Mouse (Mus musculus) MEL (cell line): ENCODE measurements around the gene Zdhhc6. TPM values are rescaled to one million over a fixed set of nuclear protein-coding genes. Genes with fewer than 3 reads are reported as not detected.

ENCODE experiments used
- DNase-seq: peaks from one replicate; pipeline ENCODE4 v3.0.0; 2011; ENCODE audit warnings: low read depth, low spot score
- H3K27ac ChIP-seq: 2 replicates; pipeline ENCODE4 v1.5.1; 2012; ENCODE audit warnings: low read depth, mild to moderate bottlenecking, control low read depth, low read length, moderate library complexity; ENCODE audit not compliant: control insufficient read depth
- H3K27me3 ChIP-seq, 2 experiments: fragments of 150-350 bp in 1 of 2; sonication (generic) in 1 of 2; 2 replicates each; pipeline ENCODE4 v1.6.1; 2012; ENCODE audit warnings: low read length in 2 of 2, mild to moderate bottlenecking in 2 of 2, improper control_type of control experiment in 1 of 2, moderate library complexity in 1 of 2; ENCODE audit not compliant: insufficient read depth in 2 of 2, control insufficient read depth in 1 of 2
- H3K36me3 ChIP-seq, 2 experiments: 2 replicates each; pipeline ENCODE4 v1.6.1; 2012 to 2014; ENCODE audit warnings: low read length in 2 of 2, improper control_type of control experiment in 1 of 2, inconsistent platforms in 1 of 2, mild to moderate bottlenecking in 1 of 2; ENCODE audit not compliant: insufficient read depth in 2 of 2, control insufficient read depth in 1 of 2
- H3K4me1 ChIP-seq, 2 experiments: fragments of 150-350 bp in 1 of 2; sonication (generic) in 1 of 2; 2 replicates each; pipeline ENCODE4 v1.6.1; 2012; ENCODE audit warnings: low read length in 2 of 2, improper control_type of control experiment in 1 of 2, mild to moderate bottlenecking in 1 of 2; ENCODE audit not compliant: insufficient read depth in 2 of 2, control insufficient read depth in 1 of 2
- H3K4me3 ChIP-seq, 2 experiments: fragments of 150-350 bp in 1 of 2; sonication (generic) in 1 of 2; 2 replicates each; pipeline ENCODE4 v1.5.1; 2012; ENCODE audit warnings: low read depth in 2 of 2, low read length in 2 of 2, mild to moderate bottlenecking in 2 of 2, moderate library complexity in 2 of 2, control low read depth in 1 of 2, improper control_type of control experiment in 1 of 2; ENCODE audit not compliant: control insufficient read depth in 1 of 2, insufficient read depth in 1 of 2
- H3K79me2 ChIP-seq: 2 replicates; pipeline ENCODE4 v1.6.1; 2012; ENCODE audit warnings: mild to moderate bottlenecking, low read length, moderate library complexity; ENCODE audit not compliant: control insufficient read depth, poor library complexity, insufficient read depth
- H3K9ac ChIP-seq: 2 replicates; pipeline ENCODE4 v1.6.1; 2012; ENCODE audit warnings: low read depth, mild to moderate bottlenecking, control low read depth, low read length, moderate library complexity; ENCODE audit not compliant: control insufficient read depth, poor library complexity, severe bottlenecking
- H3K9me3 ChIP-seq: fragments of 150-350 bp; sonication (generic); replicated peaks from 2 replicates; pipeline ENCODE4 v1.6.1; 2012; ENCODE audit warnings: mild to moderate bottlenecking, low read length, improper control_type of control experiment, moderate library complexity; ENCODE audit not compliant: insufficient read depth
- CHD1 ChIP-seq: IDR thresholded peaks from 2 replicates; pipeline ENCODE4 v1.6.1; 2012; ENCODE audit warnings: low read depth, mild to moderate bottlenecking, inconsistent platforms, low read length, improper control_type of control experiment
- E2F4 ChIP-seq: IDR thresholded peaks from 2 replicates; pipeline ENCODE4 v1.6.1; 2011; ENCODE audit warnings: low read depth, low read length, improper control_type of control experiment, borderline replicate concordance
- GATA1 ChIP-seq: IDR thresholded peaks from 2 replicates; pipeline ENCODE4 v1.6.1; 2011; ENCODE audit warnings: low read depth, low read length, improper control_type of control experiment
- HCFC1 ChIP-seq: IDR thresholded peaks from 2 replicates; pipeline ENCODE4 v1.6.1; 2012; ENCODE audit warnings: low read depth, mild to moderate bottlenecking, inconsistent platforms, low read length, improper control_type of control experiment, moderate library complexity
- JUND ChIP-seq: IDR thresholded peaks from 2 replicates; pipeline ENCODE4 v1.6.1; 2011; ENCODE audit warnings: low read depth, mild to moderate bottlenecking, improper control_type of control experiment, low read length
- KAT2A ChIP-seq: conservative IDR thresholded peaks from 2 replicates; pipeline ENCODE4 v1.6.1; 2012; ENCODE audit warnings: low read depth, low read length, improper control_type of control experiment, inconsistent platforms
- MAFK ChIP-seq: IDR thresholded peaks from 2 replicates; pipeline ENCODE4 v1.6.1; 2011; ENCODE audit warnings: low read depth, mild to moderate bottlenecking, low read length, improper control_type of control experiment, borderline replicate concordance
- MEF2A ChIP-seq: IDR thresholded peaks from 2 replicates; pipeline ENCODE4 v1.6.1; 2014; ENCODE audit warnings: low read depth, mild to moderate bottlenecking, inconsistent platforms, low read length, improper control_type of control experiment; ENCODE audit not compliant: poor library complexity, insufficient replicate concordance, severe bottlenecking; ENCODE audit errors: extremely low read depth
- MYC ChIP-seq: IDR thresholded peaks from 2 replicates; pipeline ENCODE4 v1.6.1; 2011; ENCODE audit warnings: low read depth, mild to moderate bottlenecking, low read length, improper control_type of control experiment, moderate library complexity
- NELFE ChIP-seq: IDR thresholded peaks from 2 replicates; pipeline ENCODE4 v1.6.1; 2011; ENCODE audit warnings: low read depth, low read length, improper control_type of control experiment
- POLR2A ChIP-seq, 2 experiments: IDR thresholded peaks; 2 replicates each; pipeline ENCODE4 v1.6.1; 2011 to 2012; ENCODE audit warnings: low read length in 2 of 2, mild to moderate bottlenecking in 2 of 2, control low read depth in 1 of 2, improper control_type of control experiment in 1 of 2, low read depth in 1 of 2, moderate library complexity in 1 of 2; ENCODE audit not compliant: control insufficient read depth in 1 of 2, insufficient read depth in 1 of 2, poor library complexity in 1 of 2
- RAD21 ChIP-seq: IDR thresholded peaks from 2 replicates; pipeline ENCODE4 v1.6.1; 2011; ENCODE audit warnings: mild to moderate bottlenecking, low read depth, low read length, improper control_type of control experiment
- TCF12 ChIP-seq: IDR thresholded peaks from 2 replicates; pipeline ENCODE4 v1.6.1; 2014; ENCODE audit warnings: low read depth, mild to moderate bottlenecking, inconsistent platforms, low read length, improper control_type of control experiment, moderate library complexity
- UBTF ChIP-seq: IDR thresholded peaks from 2 replicates; pipeline ENCODE4 v1.6.1; 2012; ENCODE audit warnings: low read depth, mild to moderate bottlenecking, inconsistent platforms, low read length, improper control_type of control experiment, moderate library complexity, borderline replicate concordance; ENCODE audit not compliant: insufficient read depth
- USF1 ChIP-seq: IDR thresholded peaks from 2 replicates; pipeline ENCODE4 v1.6.1; 2014; ENCODE audit warnings: low read depth, mild to moderate bottlenecking, inconsistent platforms, low read length, improper control_type of control experiment, moderate library complexity
- USF2 ChIP-seq, 2 experiments: IDR thresholded peaks; 2 replicates each; pipeline ENCODE4 v1.6.1; 2011 to 2012; ENCODE audit warnings: improper control_type of control experiment in 2 of 2, low read length in 2 of 2, borderline replicate concordance in 1 of 2, inconsistent platforms in 1 of 2, low read depth in 1 of 2, mild to moderate bottlenecking in 1 of 2; ENCODE audit not compliant: insufficient read depth in 1 of 2
- ZKSCAN1 ChIP-seq: IDR thresholded peaks from 2 replicates; pipeline ENCODE4 v1.6.1; 2012; ENCODE audit warnings: low read depth, mild to moderate bottlenecking, inconsistent platforms, low read length, improper control_type of control experiment, moderate library complexity
- ZMIZ1 ChIP-seq: IDR thresholded peaks from 2 replicates; pipeline ENCODE4 v1.6.1; 2012; ENCODE audit warnings: low read depth, mild to moderate bottlenecking, inconsistent platforms, low read length, improper control_type of control experiment, moderate library complexity
- ZNF384 ChIP-seq: IDR thresholded peaks from 2 replicates; pipeline ENCODE4 v1.6.1; 2012; ENCODE audit warnings: low read depth, mild to moderate bottlenecking, inconsistent platforms, low read length, improper control_type of control experiment
- polyA plus RNA-seq, 2 experiments: library from polyadenylated mRNA; stranded (reverse) in 1 of 2; unstranded in 1 of 2; fragments of >175 nt in 1 of 2; fragments of >200 nt in 1 of 2; gene quantifications; 2 replicates each; pipeline versions ENCODE4 v1.2.1 to v1.2.4; 2012; ENCODE audit warnings: low replicate concordance in 2 of 2, low read depth in 1 of 2; ENCODE audit not compliant: insufficient read length in 2 of 2, insufficient read depth in 1 of 2, missing spikeins in 1 of 2
- total RNA-seq: library from RNA; depleted of rRNA; stranded (reverse); fragments of 300-350 nt; gene quantifications from 2 replicates; pipeline ENCODE4 v1.2.3, GENCODE M21; 2012

Zdhhc6 gene
- total and polyA plus RNA-seq, 3 experiments = 95.6 to 114 (median 109) TPM

DNA sequence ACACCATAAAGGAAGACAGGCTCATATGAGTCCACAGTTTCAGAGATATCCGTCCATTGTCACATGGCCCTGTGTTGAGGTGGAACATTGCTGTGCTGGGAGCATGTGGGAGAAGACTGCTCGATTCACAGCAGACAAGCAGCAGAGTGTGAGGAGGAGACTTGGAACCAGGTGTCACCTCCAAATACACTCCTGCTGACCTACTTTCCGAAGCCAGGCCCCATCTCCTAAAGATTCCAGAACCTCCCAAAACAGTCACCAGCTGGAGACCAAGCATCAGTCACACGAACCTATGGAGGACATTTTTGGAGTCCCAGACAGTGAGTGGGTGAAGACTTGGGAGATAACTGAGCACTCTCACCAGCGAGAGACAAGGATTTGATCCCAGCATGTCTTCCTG lies 79.3 kb downstream of the Zdhhc6 start:
- no peak for DNase-seq
- Histone ChIP-seq H3K9me3 (no peaks in the 10 kb centered on the region), H3K4me3 (no peak overlapping the region), H3K4me1 (no peaks in the 10 kb centered on the region), H3K79me2 (no peaks in the 10 kb centered on the region), H3K27ac (no peak overlapping the region)
- TF ChIP-seq ZKSCAN1 = no peak
- TF ChIP-seq NELFE = no peak
- TF ChIP-seq USF2 (IDR thresholded peaks at IDR 0.05; ENCODE audit: borderline replicate concordance in 1 of 2, insufficient read depth in 1 of 2, low read depth in 1 of 2, low read length in 2 of 2) = no peak
- TF ChIP-seq RAD21 = no peak
- TF ChIP-seq ZNF384 = no peak
- TF ChIP-seq GATA1 = no peak
- no peak for TF ChIP-seq E2F4
- TF ChIP-seq POLR2A (IDR thresholded peaks at IDR 0.05; ENCODE audit: control insufficient read depth in 1 of 2, insufficient read depth in 1 of 2, low read depth in 1 of 2, low read length in 2 of 2, poor library complexity in 1 of 2) = no peak
- TF ChIP-seq ZMIZ1 = no peak
- no peak for TF ChIP-seq MYC
- TF ChIP-seq, all 39 proteins: peak for 0
- H3K36me3 ChIP-seq = no peaks in the 10 kb centered on the region
- H3K27me3 ChIP-seq = no peaks in the 10 kb centered on the region
- H3K9ac ChIP-seq = no peak overlapping the region

DNA sequence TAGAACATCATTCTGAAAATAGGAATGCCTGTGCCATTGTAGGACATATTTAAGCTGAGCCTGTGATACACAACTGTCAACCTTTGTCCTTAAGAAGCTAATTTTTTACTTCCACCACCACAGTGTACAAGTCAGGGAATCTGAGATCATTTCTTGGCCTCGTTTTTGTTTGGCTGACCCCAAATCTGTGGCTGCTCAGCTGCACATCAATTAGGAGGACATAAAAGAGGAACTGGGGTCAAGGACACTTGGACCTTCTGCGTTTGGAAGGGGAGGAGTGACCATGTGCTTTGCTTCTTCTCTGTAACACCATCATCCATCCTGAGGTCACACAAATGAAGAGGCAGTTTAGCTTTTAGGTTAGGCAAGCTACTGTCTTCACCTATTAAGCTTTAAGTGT lies 79.8 kb downstream of the Zdhhc6 start:
- no peaks in the 10 kb centered on the region for H3K36me3 ChIP-seq
- no peak for TF ChIP-seq USF2 (IDR thresholded peaks at IDR 0.05; ENCODE audit: borderline replicate concordance in 1 of 2, insufficient read depth in 1 of 2, low read depth in 1 of 2, low read length in 2 of 2)
- no peak for TF ChIP-seq E2F4
- no peak for TF ChIP-seq TCF12
- no peak for TF ChIP-seq CHD1
- TF ChIP-seq HCFC1 = no peak
- TF ChIP-seq NELFE = no peak
- TF ChIP-seq MEF2A = no peak
- TF ChIP-seq UBTF = no peak
- TF ChIP-seq MAFK = no peak
- TF ChIP-seq GATA1 = no peak
- no peak for TF ChIP-seq USF1
- TF ChIP-seq JUND = no peak
- no peak for TF ChIP-seq KAT2A
- TF ChIP-seq, all 39 proteins: peak for 0
- no peak overlapping the region for H3K27ac ChIP-seq
- H3K4me3 ChIP-seq = no peak overlapping the region
- H3K27me3 ChIP-seq = no peaks in the 10 kb centered on the region
- no peak for DNase-seq
- no peaks in the 10 kb centered on the region for H3K9me3 ChIP-seq
- H3K4me1 ChIP-seq = no peaks in the 10 kb centered on the region
- no peak overlapping the region for H3K9ac ChIP-seq
- no peaks in the 10 kb centered on the region for H3K79me2 ChIP-seq
